Mouse (Mus musculus): ENCODE measurements around the gene Gm20532.

GRCm38 (mm10) chr2:26602631-26603030, 16.2 kb downstream of the Gm20532 start:
- TF ChIP-seq GATA1 (IDR thresholded peaks at IDR 0.05; ENCODE audit: low read length) (no peak), TAL1 (IDR thresholded peaks at IDR 0.05; ENCODE audit: low read length) (no peak)
